Mouse (Mus musculus): Measurements from ENCODE around the gene Rab43. TPM values are rescaled to one million over a fixed set of nuclear protein-coding genes. Genes with fewer than 3 reads are reported as not detected.

Rab43 gene
- total and polyA plus RNA-seq, 3 experiments = 4.0 to 13.2 TPM; not detected in 1

GRCm38 (mm10) chr6:87784033-87784432 is 27.9 kb downstream of the Rab43 start:
- no peak for DNase-seq (ENCODE audit: low read depth, low spot score)

GRCm38 (mm10) chr6:87780546-87781301 is 31.2 kb downstream of the Rab43 start:
- Histone ChIP-seq H3K36me3 (ENCODE audit: control insufficient read depth in 1 of 2, insufficient read depth in 2 of 2, low read length in 2 of 2) (peaks cover 0 to 21% of the 10 kb centered on the region in 2 experiments; a peak in 2 of 4 replicates), H3K4me1 (ENCODE audit: control insufficient read depth in 1 of 2, insufficient read depth in 2 of 2, low read length in 2 of 2) (peaks cover 20 to 27% of the 10 kb centered on the region in 2 experiments), H3K9me3 (replicated peaks; ENCODE audit: insufficient read depth, low read length) (no peaks in the 10 kb centered on the region), H3K4me3 (ENCODE audit: control insufficient read depth in 1 of 2, insufficient read depth in 1 of 2, low read depth in 2 of 2, low read length in 2 of 2) (no peak overlapping the region), H3K9ac (ENCODE audit: control insufficient read depth, low read depth, low read length, poor library complexity, severe bottlenecking) (no peak overlapping the region), H3K79me2 (ENCODE audit: control insufficient read depth, insufficient read depth, low read length, poor library complexity) (no peaks in the 10 kb centered on the region), H3K27ac (ENCODE audit: control insufficient read depth, low read depth, low read length) (no peak overlapping the region), H3K27me3 (ENCODE audit: control insufficient read depth in 1 of 2, insufficient read depth in 2 of 2, low read length in 2 of 2) (no peaks in the 10 kb centered on the region)
- DNase-seq (ENCODE audit: low read depth, low spot score) = no peak
- TF ChIP-seq UBTF (IDR thresholded peaks at IDR 0.05; ENCODE audit: borderline replicate concordance, insufficient read depth, low read depth, low read length) = no peak
- no peak for TF ChIP-seq CHD2 (IDR thresholded peaks at IDR 0.05; ENCODE audit: low read length)
- no peak for TF ChIP-seq KAT2A (conservative IDR thresholded peaks at IDR 0.05; ENCODE audit: low read depth, low read length)
- TF ChIP-seq HCFC1 (IDR thresholded peaks at IDR 0.05; ENCODE audit: low read depth, low read length) = no peak
- no peak for TF ChIP-seq MEF2A (IDR thresholded peaks at IDR 0.05; ENCODE audit: extremely low read depth, insufficient replicate concordance, low read depth, low read length, poor library complexity, severe bottlenecking)
- no peak for TF ChIP-seq MXI1 (IDR thresholded peaks at IDR 0.05; ENCODE audit: low read depth, low read length)
- no peak for TF ChIP-seq SMC3 (IDR thresholded peaks at IDR 0.05; ENCODE audit: low read depth, low read length)
- TF ChIP-seq ETS1 (IDR thresholded peaks at IDR 0.05; ENCODE audit: low read depth, low read length) = no peak
- no peak for TF ChIP-seq SIN3A (IDR thresholded peaks at IDR 0.05; ENCODE audit: low read length)
- TF ChIP-seq POLR2AphosphoS5 (IDR thresholded peaks at IDR 0.05; ENCODE audit: borderline replicate concordance, low read depth, low read length) = no peak
- no peak for TF ChIP-seq TAL1 (IDR thresholded peaks at IDR 0.05; ENCODE audit: low read length)
- TF ChIP-seq NELFE (IDR thresholded peaks at IDR 0.05; ENCODE audit: low read depth, low read length) = no peak
- no peak for TF ChIP-seq CTCF (IDR thresholded peaks at IDR 0.05 in 2 of 3, conservative IDR thresholded peaks at IDR 0.05 in 1 of 3; ENCODE audit: control insufficient read depth in 1 of 3, insufficient read depth in 1 of 3, low read depth in 2 of 3, low read length in 3 of 3, poor library complexity in 1 of 3, severe bottlenecking in 1 of 3)
- TF ChIP-seq ZC3H11A (IDR thresholded peaks at IDR 0.05; ENCODE audit: low read depth, low read length) = no peak
- TF ChIP-seq MAZ (IDR thresholded peaks at IDR 0.05; ENCODE audit: low read depth, low read length) = no peak
- no peak for TF ChIP-seq MAFK (IDR thresholded peaks at IDR 0.05; ENCODE audit: borderline replicate concordance, low read depth, low read length)

More at GRCm38 (mm10) chr6:87784033-87784432, 27.9 kb downstream of the Rab43 start:
- no peak overlapping the region for H3K27ac ChIP-seq (ENCODE audit: control insufficient read depth, low read depth, low read length)
- H3K36me3 ChIP-seq (ENCODE audit: control insufficient read depth in 1 of 2, insufficient read depth in 2 of 2, low read length in 2 of 2) = peaks cover 0 to 3% of the 10 kb centered on the region in 2 experiments; a peak in 2 of 4 replicates
- H3K9me3 ChIP-seq (replicated peaks; ENCODE audit: insufficient read depth, low read length) = no peaks in the 10 kb centered on the region
- no peak overlapping the region for H3K4me3 ChIP-seq (ENCODE audit: control insufficient read depth in 1 of 2, insufficient read depth in 1 of 2, low read depth in 2 of 2, low read length in 2 of 2)
- no peaks in the 10 kb centered on the region for H3K79me2 ChIP-seq (ENCODE audit: control insufficient read depth, insufficient read depth, low read length, poor library complexity)
- H3K27me3 ChIP-seq (ENCODE audit: control insufficient read depth in 1 of 2, insufficient read depth in 2 of 2, low read length in 2 of 2) = no peaks in the 10 kb centered on the region
- peaks cover 10 to 15% of the 10 kb centered on the region in 2 experiments for H3K4me1 ChIP-seq (ENCODE audit: control insufficient read depth in 1 of 2, insufficient read depth in 2 of 2, low read length in 2 of 2)
- no peak overlapping the region for H3K9ac ChIP-seq (ENCODE audit: control insufficient read depth, low read depth, low read length, poor library complexity, severe bottlenecking)
- TF ChIP-seq GATA1 (IDR thresholded peaks at IDR 0.05; ENCODE audit: low read depth, low read length) = 0 out of 2 replicates have a peak, but pooled peaks have one; percentile 7
- TF ChIP-seq BHLHE40 (IDR thresholded peaks at IDR 0.05; ENCODE audit: borderline replicate concordance, low read depth, low read length) = no peak

All from MEL (cell line).